Mouse (Mus musculus) left cerebral cortex, adult 2 months (tissue): ENCODE results near the gene Axin2. TPM values are rescaled to one million over a fixed set of nuclear protein-coding genes. Genes with fewer than 3 reads are reported as not detected.
A peak's percentile ranks its signal among the peaks of the same experiment; 100 is the strongest.

Experiments
- DNase-seq, 2 experiments: peaks; one replicate each; pipeline ENCODE4 v3.0.0; 2021 to 2022; ENCODE audit warnings: low spot score in 2 of 2, mixed read lengths in 1 of 2; ENCODE audit errors: extremely low spot score in 1 of 2
- H3K27ac ChIP-seq: fragments of 200-600 bp; 2 replicates; pipeline ENCODE4 v1.8.1; 2022
- H3K4me3 ChIP-seq: fragments of 200-600 bp; 2 replicates; pipeline ENCODE4 v1.8.1; 2022
- CTCF ChIP-seq: fragments of 200-600 bp; IDR thresholded peaks from 2 replicates; pipeline ENCODE4 v1.8.1; 2022; ENCODE audit warnings: antibody characterized with exemption, mild to moderate bottlenecking, moderate library complexity
- intact Hi-C: fragments of 180-260 bp; cut with DNase I; formaldehyde crosslinking; loops from one replicate; pipeline ENCODE4 v1.15.1; 2025
- total RNA-seq, 2 experiments: library from RNA; stranded (reverse); gene quantifications; 2 replicates each; pipeline ENCODE4 v1.2.3; 2021

The Axin2 gene
- total RNA-seq, 2 experiments from 2014 or later = 34.0 to 38.7 TPM

GRCm38 (mm10) chr11:108906590-108907254 lies 13.4 kb upstream of the Axin2 start:
- DNase-seq = no peak
- H3K27ac ChIP-seq = no peak overlapping the region
- intact Hi-C loops = no loop called here
- no peak overlapping the region for H3K4me3 ChIP-seq
- TF ChIP-seq CTCF = no peak

GRCm38 (mm10) chr11:108909396-108910195 lies 10.6 kb upstream of the Axin2 start:
- TF ChIP-seq CTCF = no peak
- intact Hi-C loops = no loop called here
- Histone ChIP-seq H3K4me3 (no peak overlapping the region), H3K27ac (no peak overlapping the region)
- no peak for DNase-seq

- Histone ChIP-seq H3K4me3 (no peak overlapping the region), H3K27ac (no peak overlapping the region)
- DNase-seq = no peak
- TF ChIP-seq CTCF = no peak
- intact Hi-C loops = no loop called here
These were observed 9.7 kb upstream of the Axin2 start for GRCm38 (mm10) chr11:108910328-108910886.

- intact Hi-C loops = no loop called here
- DNase-seq = no peak
- Histone ChIP-seq H3K4me3 (no peak overlapping the region), H3K27ac (no peak overlapping the region)
- TF ChIP-seq CTCF = no peak
These were observed 9.2 kb upstream of the Axin2 start for GRCm38 (mm10) chr11:108910903-108911302.

GRCm38 (mm10) chr11:108912174-108912573 lies 8.0 kb upstream of the Axin2 start:
- intact Hi-C loops = no loop called here
- no peak for DNase-seq
- H3K4me3 ChIP-seq = no peak overlapping the region
- no peak overlapping the region for H3K27ac ChIP-seq
- no peak for TF ChIP-seq CTCF

- peak in 1 of 2 experiments; percentile 20 for DNase-seq
- TF ChIP-seq CTCF = no peak; the same call in 1 of the 2 replicates
- Histone ChIP-seq H3K27ac (peak overlapping the region; percentile 83), H3K4me3 (peak overlapping the region; percentile 19; the same call in 1 of the 2 replicates)
- intact Hi-C loops = no loop called here
These were observed 2.5 kb upstream of the Axin2 start for GRCm38 (mm10) chr11:108917422-108918324.

GRCm38 (mm10) chr11:108920636-108921505 lies 722 bp downstream of the Axin2 start:
- DNase-seq = peak; percentile 72 to 81
- TF ChIP-seq CTCF = peak; percentile 6
- peak overlapping the region; percentile 81 for H3K4me3 ChIP-seq
- intact Hi-C loops = loop anchor here (2.0 to 5.0 kb wide), 4 partner anchors 30 to 441 kb away; partner anchors contain the start of gene Gna13
- H3K27ac ChIP-seq = peak overlapping the region; percentile 98

GRCm38 (mm10) chr11:108921506-108922455 lies 1.6 kb downstream of the Axin2 start:
- DNase-seq = no peak
- Histone ChIP-seq H3K27ac (peak overlapping the region; percentile 98), H3K4me3 (peak overlapping the region; percentile 81)
- TF ChIP-seq CTCF = no peak
- intact Hi-C loops = loop anchor here (1.0 to 5.0 kb wide), 5 partner anchors 31 to 441 kb away; partner anchors contain the start of gene Gna13

- intact Hi-C loops = loop anchor here (1.0 to 5.0 kb wide), 3 partner anchors 165 to 440 kb away; partner anchors contain the start of gene Gna13
- TF ChIP-seq CTCF = no peak
- DNase-seq = no peak
- H3K27ac ChIP-seq = peak overlapping the region; percentile 98
- H3K4me3 ChIP-seq = peak overlapping the region; percentile 81
These were observed 2.5 kb downstream of the Axin2 start for GRCm38 (mm10) chr11:108922511-108923187.
